Mouse (Mus musculus) heart, adult 2 months (tissue): Measurements from ENCODE around the gene Thsd4.

Experiments
- CTCF ChIP-seq: fragments of 200-600 bp; IDR thresholded peaks from 2 replicates; pipeline ENCODE4 v1.8.1; 2022; ENCODE audit warnings: antibody characterized with exemption, mild to moderate bottlenecking, moderate library complexity
- EP300 ChIP-seq: fragments of 200-500 bp; IDR thresholded peaks from 2 replicates; pipeline ENCODE4 v1.6.1; 2011; ENCODE audit warnings: low read depth, low read length, control low read depth; ENCODE audit not compliant: insufficient read depth
- POLR2A ChIP-seq: fragments of 200-500 bp; IDR thresholded peaks from 2 replicates; pipeline ENCODE4 v1.6.1; 2011; ENCODE audit warnings: mild to moderate bottlenecking, low read depth, low read length, control low read depth; ENCODE audit not compliant: insufficient read depth

GRCm38 (mm10) chr9:60236155-60236554 is 285.7 kb downstream of the Thsd4 start:
- TF ChIP-seq CTCF (no peak), POLR2A (no peak), EP300 (no peak)
